Mouse (Mus musculus) CH12F3 (cell line): ENCODE results near the gene Platr17.
"Not testable (repeated sequence)": the region's sequence is repeated elsewhere in the genome, so short reads cannot be mapped to it uniquely, and the experiment has no call there.

ENCODE experiments used
- in situ Hi-C: fragments of 300-500 bp; cut with MboI; formaldehyde crosslinking; loops from 2 replicates; pipeline ENCODE4 v1.14.3; 2020; ENCODE audit warnings: low sequenced_read_pairs

The Platr17 gene

GRCm38 (mm10) chr17:33940206-33940805, 35.4 kb downstream of the Platr17 start, which contains the start of the genes Pfdn6 and Wdr46:
TSS of gene Pfdn6 (minus strand) at chr17:33940343.
TSS of gene Wdr46 (plus strand) at chr17:33940660.
- in situ Hi-C loops: no loop called here

GRCm38 (mm10) chr17:33940981-33941380, 36.0 kb downstream of the Platr17 start:
- in situ Hi-C loops: no loop called here

GRCm38 (mm10) chr17:33941381-33941780, 36.4 kb downstream of the Platr17 start:
- in situ Hi-C loops: no loop called here

- in situ Hi-C loops: no loop called here
These were observed 38.5 kb downstream of the Platr17 start for GRCm38 (mm10) chr17:33943454-33943853.

- in situ Hi-C loops: no loop called here
These were observed 42.6 kb downstream of the Platr17 start for GRCm38 (mm10) chr17:33947430-33948089.

GRCm38 (mm10) chr17:33948090-33948904, 43.4 kb downstream of the Platr17 start:
- in situ Hi-C loops: no loop called here

- in situ Hi-C loops: no loop called here
These were observed 44.1 kb downstream of the Platr17 start for GRCm38 (mm10) chr17:33948905-33949537.

GRCm38 (mm10) chr17:33950131-33950625, 45.2 kb downstream of the Platr17 start:
- in situ Hi-C loops: no loop called here

- in situ Hi-C loops: no loop called here
These were observed 46.3 kb downstream of the Platr17 start, which contains the start of gene B3galt4 for GRCm38 (mm10) chr17:33951021-33951946. TSS of gene B3galt4 (minus strand) at chr17:33951488.

GRCm38 (mm10) chr17:33952015-33952414, 47.1 kb downstream of the Platr17 start:
- in situ Hi-C loops: not testable (repeated sequence)

- in situ Hi-C loops: no loop called here
These were observed 47.9 kb downstream of the Platr17 start for GRCm38 (mm10) chr17:33952879-33953278.

GRCm38 (mm10) chr17:33953310-33953709, 48.4 kb downstream of the Platr17 start:
- in situ Hi-C loops: no loop called here

- in situ Hi-C loops: no loop called here
These were observed 49.1 kb downstream of the Platr17 start for GRCm38 (mm10) chr17:33953961-33954565.

GRCm38 (mm10) chr17:33954646-33955554, 50.0 kb downstream of the Platr17 start:
- in situ Hi-C loops: no loop called here

- in situ Hi-C loops: no loop called here
These were observed 50.8 kb downstream of the Platr17 start, which contains the start of the genes Vps52 and Rps18 for GRCm38 (mm10) chr17:33955555-33956214. TSS of gene Vps52 (plus strand) at chr17:33955812. TSS of gene Rps18 (minus strand) at chr17:33956001.
